Mouse (Mus musculus) layer of hippocampus, postnatal 36 days (tissue): ENCODE results near the gene Cyld. TPM values are rescaled to one million over a fixed set of nuclear protein-coding genes. Genes with fewer than 3 reads are reported as not detected.

ENCODE experiments used
- DNase-seq, 2 experiments: peaks; one replicate each; pipeline ENCODE4 v3.0.0; 2022
- total RNA-seq, 2 experiments: library from RNA; stranded (reverse); gene quantifications; 2 replicates each; pipeline ENCODE4 v1.2.3; 2021

The Cyld gene
- total RNA-seq, 2 experiments from 2014 or later: 83.1 to 89.8 TPM

GRCm38 (mm10) chr8:88793324-88793722 is 96.5 kb downstream of the Cyld start:
- DNase-seq: no peak

GRCm38 (mm10) chr8:88793746-88794614 is 97.2 kb downstream of the Cyld start:
- no peak for DNase-seq

- DNase-seq: no peak
Observed at GRCm38 (mm10) chr8:88794615-88794907, 97.7 kb downstream of the Cyld start.

GRCm38 (mm10) chr8:88795896-88796295 is 99.1 kb downstream of the Cyld start:
- DNase-seq: no peak

- DNase-seq: no peak
Observed at GRCm38 (mm10) chr8:88796651-88797050, 99.8 kb downstream of the Cyld start.

Other genes starting within 250 kb of the Cyld start
- gene Nkd1, start 175.7 kb upstream of the Cyld start, total RNA-seq: 10 to 100 TPM; 10.1 to 11.9 TPM
- gene Snx20, start 60.9 kb upstream of the Cyld start, total RNA-seq: 1 to 10 TPM; 1.2 to 1.6 TPM
- under 1 TPM; 0.27 to 0.30 TPM for gene Nod2, start 49.7 kb upstream of the Cyld start, total RNA-seq